Mouse (Mus musculus): ENCODE results near the gene Rgs2.

Gene Rgs2

GRCm38 (mm10) chr1:143982765-143983312 lies 21.1 kb downstream of the Rgs2 start:
- no peak for DNase-seq

GRCm38 (mm10) chr1:143982085-143982764 lies 21.7 kb downstream of the Rgs2 start:
- no peak for DNase-seq

- peak; percentile 33 for DNase-seq
Measured at GRCm38 (mm10) chr1:143980811-143981210, 23.1 kb downstream of the Rgs2 start.

- DNase-seq: no peak
Measured at GRCm38 (mm10) chr1:143974637-143975036, 29.3 kb downstream of the Rgs2 start.

GRCm38 (mm10) chr1:143962301-143962700 lies 41.7 kb downstream of the Rgs2 start:
- no peak for DNase-seq

GRCm38 (mm10) chr1:143960340-143960739 lies 43.6 kb downstream of the Rgs2 start:
- DNase-seq: no peak

- no peak for DNase-seq
Measured at GRCm38 (mm10) chr1:143956090-143956489, 47.9 kb downstream of the Rgs2 start.

GRCm38 (mm10) chr1:143952841-143953240 lies 51.1 kb downstream of the Rgs2 start:
- DNase-seq: no peak
